In the genomic region with DNA sequence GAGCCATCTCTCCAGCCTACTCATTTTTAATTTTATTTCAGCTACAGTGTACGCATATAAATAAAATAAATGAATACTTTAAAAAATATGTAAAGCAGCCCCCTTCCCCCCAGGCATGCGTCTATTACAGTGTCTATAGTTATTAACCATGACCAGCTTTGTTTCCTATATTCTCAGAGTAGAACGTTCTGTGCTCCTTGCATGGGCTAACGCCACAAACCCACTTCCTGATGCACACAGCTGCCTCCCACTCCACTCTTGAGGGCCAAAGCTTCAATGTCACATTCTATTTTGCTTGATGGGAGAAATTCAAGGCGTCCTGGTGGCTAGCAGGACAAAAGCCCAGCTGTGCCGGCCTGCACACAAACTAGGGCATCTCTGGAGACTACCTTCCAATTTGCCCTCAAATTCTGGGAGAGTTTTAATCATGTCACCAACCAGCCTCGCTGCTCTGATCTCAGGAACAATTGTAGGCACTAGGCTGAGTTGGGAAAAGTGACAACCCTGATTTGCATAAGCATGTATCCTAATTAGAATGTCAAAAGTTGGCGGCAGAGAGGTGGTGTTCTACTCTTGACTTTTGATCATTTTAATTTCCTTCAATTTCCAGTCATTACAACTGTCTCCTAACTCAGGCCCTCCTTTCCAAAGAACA, we compare ENCODE assay signal across 10 mouse cellular contexts. TPM values are rescaled to one million over a fixed set of nuclear protein-coding genes. Genes with fewer than 3 reads are reported as not detected.
A peak's percentile ranks its signal among the peaks of the same experiment; 100 is the strongest.
DNase-seq lines count a peak whose midpoint lies in the region; ATAC-seq and TF ChIP-seq lines count a peak whose summit lies in the region.
"Had no signal": no experiment of that assay in that cellular context is flagged by ENCODE, and none has a peak within 500 bp of the region (broad histone marks: within the 10 kb centered on the region; RNA-seq: fewer than 3 reads in every experiment).

No protein-coding gene starts in this region.

- TF ChIP-seq RAD21 in CH12.LX (IDR thresholded peaks at IDR 0.05; ENCODE audit: low read depth, low read length), result no peak

- no peaks in the 10 kb centered on the region for H3K9me3 ChIP-seq in heart, embryonic 12.5 days (replicated peaks)
- H3K9me3 ChIP-seq in CH12.LX (replicated peaks; ENCODE audit: low read length), result no peaks in the 10 kb centered on the region
- no peaks in the 10 kb centered on the region for H3K9me3 ChIP-seq in forebrain, embryonic 10.5 days
- H3K9me3 ChIP-seq in liver, embryonic 14.5 days (ENCODE audit: control insufficient read depth, low read length), result no peaks in the 10 kb centered on the region

- no peak for TF ChIP-seq EP300 in CH12.LX (IDR thresholded peaks at IDR 0.05; ENCODE audit: low read length)
- no peak for TF ChIP-seq EP300 in liver, embryonic 14.5 days (IDR thresholded peaks at IDR 0.05; ENCODE audit: low read depth)

- TF ChIP-seq CTCF in CH12.LX (conservative IDR thresholded peaks at IDR 0.05 in 1 of 2, IDR thresholded peaks at IDR 0.05 in 1 of 2; ENCODE audit: low read depth in 2 of 2, low read length in 2 of 2), result no peak
- TF ChIP-seq CTCF in liver, embryonic 14.5 days (IDR thresholded peaks at IDR 0.05; ENCODE audit: low read depth), result no peak

- H3K36me3 ChIP-seq in heart, embryonic 12.5 days, result no peaks in the 10 kb centered on the region
- no peaks in the 10 kb centered on the region for H3K36me3 ChIP-seq in CH12.LX (replicated peaks in 1 of 2; ENCODE audit: control insufficient read depth in 1 of 2, insufficient read depth in 1 of 2, low read length in 1 of 2)
- no peaks in the 10 kb centered on the region for H3K36me3 ChIP-seq in forebrain, embryonic 10.5 days (replicated peaks)
- H3K36me3 ChIP-seq in liver, embryonic 14.5 days (replicated peaks; ENCODE audit: control insufficient read depth, insufficient read depth, low read depth), result no peaks in the 10 kb centered on the region

- in situ Hi-C loops in CH12.LX (cut with MboI; ENCODE audit: low pct_ligation_motif_present, low pct_unique_long_range_greater_than_20kb, low sequenced_read_pairs), result no loop called here

- H3K79me2 ChIP-seq in CH12.LX (replicated peaks; ENCODE audit: control insufficient read depth, extremely low read depth, insufficient read depth, poor library complexity, severe bottlenecking), result no peaks in the 10 kb centered on the region

- H3K27me3 ChIP-seq in heart, embryonic 12.5 days (replicated peaks), result peaks cover 19% of the 10 kb centered on the region
- H3K27me3 ChIP-seq in CH12.LX (replicated peaks), result no peaks in the 10 kb centered on the region
- peaks cover 26% of the 10 kb centered on the region for H3K27me3 ChIP-seq in forebrain, embryonic 10.5 days (ENCODE audit: poor library complexity, severe bottlenecking)
- H3K27me3 ChIP-seq in liver, embryonic 14.5 days (ENCODE audit: control insufficient read depth, insufficient read depth, low read length), result peaks cover 9% of the 10 kb centered on the region

- no peak for TF ChIP-seq POLR2A in CH12.LX (IDR thresholded peaks at IDR 0.05; ENCODE audit: low read depth, low read length)

- dilution Hi-C loops in CH12.LX (cut with MboI; ENCODE audit: extremely low pct_ligation_motif_present, extremely low pct_unique_long_range_greater_than_20kb, low sequenced_read_pairs), result no loop called here

- peak overlapping the region; percentile 43 for H3K4me3 ChIP-seq in heart, embryonic 12.5 days
- no peak overlapping the region for H3K4me3 ChIP-seq in CH12.LX (replicated peaks in 1 of 3; ENCODE audit: low read depth in 2 of 3, low read length in 2 of 3, poor library complexity in 1 of 3)
- H3K4me3 ChIP-seq in forebrain, embryonic 10.5 days, result peak overlapping the region; percentile 51
- no peak overlapping the region for H3K4me3 ChIP-seq in liver, embryonic 14.5 days (ENCODE audit: insufficient read depth in 1 of 2, low read depth in 2 of 2, low read length in 2 of 2)

- H3K4me2 ChIP-seq in heart, embryonic 12.5 days, result peak overlapping the region; percentile 66
- H3K4me2 ChIP-seq in CH12.LX (ENCODE audit: insufficient read depth, low read depth, poor library complexity, severe bottlenecking), result no peak overlapping the region
- peak overlapping the region; percentile 36 for H3K4me2 ChIP-seq in liver, embryonic 14.5 days (ENCODE audit: low read depth)

- no peak overlapping the region for H3K27ac ChIP-seq in heart, embryonic 12.5 days (ENCODE audit: poor library complexity, severe bottlenecking)
- no peak overlapping the region for H3K27ac ChIP-seq in CH12.LX (ENCODE audit: insufficient read depth, low read depth)
- H3K27ac ChIP-seq in forebrain, embryonic 10.5 days, result peak overlapping the region; percentile 70; the same call in 1 of the 2 replicates
- H3K27ac ChIP-seq in liver, embryonic 14.5 days, result no peak overlapping the region

- WGBS in heart, embryonic 12.5 days, result 46% methylated on average over 8 of the region's 8 CpGs
- 31% methylated on average over 8 of the region's 8 CpGs for WGBS in forebrain, embryonic 10.5 days
- WGBS in liver, embryonic 14.5 days (ENCODE audit: insufficient replicate concordance), result 24% methylated on average over 8 of the region's 8 CpGs

- no peak for DNase-seq in heart, adult 11 months
- DNase-seq in CH12.LX (ENCODE audit: extremely low read depth), result peak; percentile 5
- DNase-seq in forebrain, embryonic 10.5 days (ENCODE audit: extremely low spot score, low spot score), result no peak
- no peak for DNase-seq in liver, embryonic 14.5 days (ENCODE audit: low read depth in 3 of 3, low spot score in 3 of 3)
- DNase-seq in adrenal gland, postnatal 14 days, result no peak
- no peak for DNase-seq in urinary bladder, postnatal 36 days (ENCODE audit: low spot score in 2 of 2)

- peaks cover 13% of the 10 kb centered on the region for H3K4me1 ChIP-seq in heart, embryonic 12.5 days (replicated peaks)
- H3K4me1 ChIP-seq in CH12.LX (ENCODE audit: control insufficient read depth in 1 of 2, insufficient read depth in 2 of 2), result peaks cover 4 to 8% of the 10 kb centered on the region in 2 experiments
- peaks cover 17% of the 10 kb centered on the region for H3K4me1 ChIP-seq in forebrain, embryonic 10.5 days
- H3K4me1 ChIP-seq in liver, embryonic 14.5 days (replicated peaks; ENCODE audit: control insufficient read depth in 2 of 2, insufficient read depth in 2 of 2, low read length in 1 of 2), result peaks cover 6 to 11% of the 10 kb centered on the region in 2 experiments

- H3K9ac ChIP-seq in heart, embryonic 12.5 days, result peak overlapping the region; percentile 26
- H3K9ac ChIP-seq in CH12.LX (ENCODE audit: insufficient read depth, low read depth), result no peak overlapping the region
- H3K9ac ChIP-seq in liver, embryonic 14.5 days (replicated peaks), result no peak overlapping the region

- no peak for ATAC-seq in heart, embryonic 12.5 days (ENCODE audit: insufficient number of reproducible peaks, low FRiP score)
- no peak for ATAC-seq in liver, embryonic 14.5 days (ENCODE audit: insufficient read depth)
- ATAC-seq in granulocyte monocyte progenitor cell, adult 5-6 weeks (replicated peaks; ENCODE audit: poor library complexity, severe bottlenecking), result no peak; the same call in 1 of the 2 replicates

TF ChIP-seq in CH12.LX, 34 proteins besides CTCF, POLR2A, EP300 and RAD21:
- TF ChIP-seq SIN3A (IDR thresholded peaks at IDR 0.05; ENCODE audit: low read length), result no peak
- no peak for TF ChIP-seq MAFK (IDR thresholded peaks at IDR 0.05; ENCODE audit: insufficient replicate concordance, low read length)
- TF ChIP-seq HCFC1 (IDR thresholded peaks at IDR 0.05; ENCODE audit: low read depth, low read length), result no peak
- no peak for TF ChIP-seq POLR2AphosphoS2 (IDR thresholded peaks at IDR 0.05; ENCODE audit: low read depth, low read length)
- no peak for TF ChIP-seq MEF2A (IDR thresholded peaks at IDR 0.05; ENCODE audit: borderline replicate concordance, low read depth, low read length)
- no peak for TF ChIP-seq TCF12 (IDR thresholded peaks at IDR 0.05; ENCODE audit: low read depth, low read length)
- no peak for TF ChIP-seq USF2 (conservative IDR thresholded peaks at IDR 0.05; ENCODE audit: low read depth, low read length)
- no peak for TF ChIP-seq ZNF384 (IDR thresholded peaks at IDR 0.05; ENCODE audit: low read depth, low read length)

RNA-seq across cellular contexts. Expression of a gene that starts 10.2 kb away (rescaled TPM):
- polyA plus RNA-seq in heart, embryonic 12.5 days (2016; fragmentation: Nextera tagmentation; extraction: Ambion mirVana), result not detected in 2 replicates
- total RNA-seq in CH12.LX (2012; rRNA removed), result not detected in 2 replicates
- not detected in 2 replicates for total RNA-seq in CH12.LX (2014; rRNA removed)
- not detected in 2 replicates for polyA plus RNA-seq in CH12.LX (2012; ENCODE audit: insufficient read length, low read depth)
- 0.55 and 0.73 TPM in 2 replicates for polyA plus RNA-seq in forebrain, embryonic 10.5 days (2016; fragmentation: Nextera tagmentation; extraction: Ambion mirVana)
- 0.02 TPM in 1 of 2 replicates, not detected in the other for polyA plus RNA-seq in liver, embryonic 14.5 days (2012; rRNA removed)
- polyA plus RNA-seq in liver, embryonic 14.5 days (2014; fragmentation: Nextera tagmentation; extraction: Ambion mirVana), result not detected in 2 replicates
- total RNA-seq in granulocyte monocyte progenitor cell, adult 5-6 weeks (2014; fragmentation: Nextera tagmentation), result not detected in 2 replicates
- total RNA-seq in granulocyte monocyte progenitor cell, adult 5-6 weeks (2017), result not detected in 2 replicates
- not detected in 2 replicates for total RNA-seq in adrenal gland, postnatal 14 days (2021)
- total RNA-seq: liver, adult 2 months; MEL had no signal
- polyA plus RNA-seq: liver, adult 2 months had no signal

RNA-seq across cellular contexts. Expression of a gene that starts 29.3 kb away (rescaled TPM):
- 0.40 and 0.87 TPM in 2 replicates for polyA plus RNA-seq in heart, embryonic 12.5 days (2016; fragmentation: Nextera tagmentation; extraction: Ambion mirVana)
- total RNA-seq in CH12.LX (2012; rRNA removed) (0.04 and 0.25 TPM in 2 replicates), CH12.LX (2014; rRNA removed) (not detected in 2 replicates)
- 0.49 TPM in 1 of 2 replicates, not detected in the other for polyA plus RNA-seq in CH12.LX (2012; ENCODE audit: insufficient read length, low read depth)
- 1.5 and 1.8 TPM in 2 replicates for polyA plus RNA-seq in forebrain, embryonic 10.5 days (2016; fragmentation: Nextera tagmentation; extraction: Ambion mirVana)
- 3.1 and 3.8 TPM in 2 replicates for polyA plus RNA-seq in liver, embryonic 14.5 days (2012; rRNA removed)
- 4.9 and 5.2 TPM in 2 replicates for polyA plus RNA-seq in liver, embryonic 14.5 days (2014; fragmentation: Nextera tagmentation; extraction: Ambion mirVana)
- total RNA-seq in granulocyte monocyte progenitor cell, adult 5-6 weeks (2014; fragmentation: Nextera tagmentation), result not detected in 2 replicates
- not detected in 2 replicates for total RNA-seq in granulocyte monocyte progenitor cell, adult 5-6 weeks (2017)
- 14.4 and 18.0 TPM in 2 replicates for total RNA-seq in adrenal gland, postnatal 14 days (2021)

Comparison
In these comparisons a context has a peak if more than half of its experiments do, and no peak if none do; other contexts are left out.
1. H3K4me3 ChIP-seq: peak in heart, embryonic 12.5 days (single experiment) and forebrain, embryonic 10.5 days (single experiment); none in CH12.LX (0 of 3) and liver, embryonic 14.5 days (0 of 2).